Mouse (Mus musculus): ENCODE results near the gene Gm8914. TPM values are rescaled to one million over a fixed set of nuclear protein-coding genes. Genes with fewer than 3 reads are reported as not detected.

The Gm8914 gene
- polyA plus RNA-seq (2017; shearing (Covaris generic)): not detected

DNA sequence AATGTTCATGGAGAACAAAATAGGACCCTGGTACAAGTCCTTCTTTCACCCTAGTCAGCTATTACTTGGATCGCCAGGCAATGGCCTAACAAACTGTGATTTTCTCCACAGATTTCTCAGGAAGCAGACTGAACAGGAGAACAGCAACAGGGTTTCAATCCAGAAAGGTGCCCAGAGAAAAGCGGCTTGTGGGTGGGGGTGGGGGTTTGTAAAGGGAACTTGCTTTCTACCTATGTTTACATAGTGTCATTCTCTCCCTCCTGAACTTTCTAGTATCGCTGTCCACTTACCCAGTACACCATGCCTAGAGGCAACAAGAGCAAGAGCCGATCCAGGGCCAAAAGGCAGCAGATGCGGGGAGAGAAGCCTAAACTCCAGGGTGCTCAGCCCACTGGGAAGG is at the start of gene Gm8914:
TSS of gene Gm8914 (plus strand) at position 301 of the 400 bp plus-strand sequence.

Other genes starting within 250 kb of the Gm8914 start
- not detected for gene Mageb2, start 148.4 kb upstream of the Gm8914 start, polyA plus RNA-seq (2017; shearing (Covaris generic))
- not detected for gene Gm5072, start 87.6 kb upstream of the Gm8914 start, polyA plus RNA-seq (2017; shearing (Covaris generic))
- gene 1700084M14Rik, start 95.8 kb downstream of the Gm8914 start, polyA plus RNA-seq (2017; shearing (Covaris generic)): not detected
- not detected for gene Gm14781, start 152.1 kb downstream of the Gm8914 start, polyA plus RNA-seq (2017; shearing (Covaris generic))

All from naive thymus-derived CD4-positive, alpha-beta T cell, adult 5 months (primary cell).